Mouse (Mus musculus) heart, adult 2 months (tissue): ENCODE results near the gene Trpm3. TPM values are rescaled to one million over a fixed set of nuclear protein-coding genes. Genes with fewer than 3 reads are reported as not detected.
A peak's percentile ranks its signal among the peaks of the same experiment; 100 is the strongest.

Experiments
- DNase-seq, 2 experiments: peaks; one replicate each; pipeline ENCODE4 v3.0.0; 2021
- H3K27ac ChIP-seq: fragments of 200-600 bp; 2 replicates; pipeline ENCODE4 v1.8.1; 2022
- H3K27me3 ChIP-seq: fragments of 200-500 bp; 2 replicates; pipeline ENCODE4 v1.6.1; 2012; ENCODE audit warnings: mild to moderate bottlenecking, low read length, inconsistent platforms, mixed read lengths; ENCODE audit not compliant: control insufficient read depth, insufficient read depth
- H3K36me3 ChIP-seq: fragments of 200-500 bp; 2 replicates; pipeline ENCODE4 v1.6.1; 2012; ENCODE audit warnings: low read length, inconsistent platforms; ENCODE audit not compliant: control insufficient read depth, insufficient read depth
- H3K4me1 ChIP-seq: fragments of 200-500 bp; 2 replicates; pipeline ENCODE4 v1.6.1; 2011; ENCODE audit warnings: low read length; ENCODE audit not compliant: control insufficient read depth, insufficient read depth
- H3K4me3 ChIP-seq: fragments of 200-600 bp; 2 replicates; pipeline ENCODE4 v1.8.1; 2022
- H3K79me2 ChIP-seq: fragments of 200-500 bp; replicated peaks from 2 replicates; pipeline ENCODE4 v1.6.1; 2012; ENCODE audit warnings: mild to moderate bottlenecking, inconsistent platforms, low read length, moderate library complexity, mixed read lengths; ENCODE audit not compliant: control insufficient read depth, insufficient read depth
- H3K9ac ChIP-seq: fragments of 200-500 bp; 2 replicates; pipeline ENCODE4 v1.6.1; 2012; ENCODE audit warnings: low read depth, mild to moderate bottlenecking, control low read depth, inconsistent platforms, low read length, mixed read lengths
- CTCF ChIP-seq: fragments of 200-600 bp; IDR thresholded peaks from 2 replicates; pipeline ENCODE4 v1.8.1; 2022; ENCODE audit warnings: antibody characterized with exemption, mild to moderate bottlenecking, moderate library complexity
- EP300 ChIP-seq: fragments of 200-500 bp; IDR thresholded peaks from 2 replicates; pipeline ENCODE4 v1.6.1; 2011; ENCODE audit warnings: low read depth, low read length, control low read depth; ENCODE audit not compliant: insufficient read depth
- POLR2A ChIP-seq: fragments of 200-500 bp; IDR thresholded peaks from 2 replicates; pipeline ENCODE4 v1.6.1; 2011; ENCODE audit warnings: mild to moderate bottlenecking, low read depth, low read length, control low read depth; ENCODE audit not compliant: insufficient read depth
- WGBS: fragments of 180-500 bp; shearing (Covaris S2); methylation state at CpG from one replicate; pipeline ENCODE4 v1.1.7; 2018; 5-methylcytosine and 5-hydroxymethylcytosine counted together
- intact Hi-C: fragments of 180-260 bp; cut with DNase I; formaldehyde crosslinking; loops from one replicate; pipeline ENCODE4 v1.15.1; 2025
- polyA plus RNA-seq: library from polyadenylated mRNA; depleted of rRNA; stranded (reverse); fragments of >200 nt; gene quantifications from 2 replicates; pipeline ENCODE4 v1.2.3, GENCODE M21; 2012
- total RNA-seq, 2 experiments: library from RNA; stranded (reverse); gene quantifications; 2 replicates each; pipeline ENCODE4 v1.2.3; 2021

Trpm3 gene
- total and polyA plus RNA-seq, 3 experiments = 0.51 to 1.1 (median 0.81) TPM

- intact Hi-C loops = no loop called here
- peak; percentile 59 to 72 for DNase-seq
- Histone ChIP-seq H3K27ac (no peak overlapping the region), H3K27me3 (no peaks in the 10 kb centered on the region), H3K36me3 (peaks cover 3% of the 10 kb centered on the region; the same call in 1 of the 2 replicates), H3K9ac (no peak overlapping the region), H3K4me1 (no peaks in the 10 kb centered on the region; the same call in 1 of the 2 replicates), H3K4me3 (no peak overlapping the region), H3K79me2 (no peaks in the 10 kb centered on the region)
- TF ChIP-seq CTCF (no peak), EP300 (0 out of 2 replicates have a peak, but pooled peaks have one; percentile 52), POLR2A (no peak)
- 55% methylated on average over 7 of the region's 7 CpGs for WGBS
These were observed 763.0 kb downstream of the Trpm3 start for GRCm38 (mm10) chr19:22901892-22902291.

- Histone ChIP-seq H3K27me3 (no peaks in the 10 kb centered on the region), H3K79me2 (no peaks in the 10 kb centered on the region), H3K36me3 (peaks cover 3% of the 10 kb centered on the region; the same call in 1 of the 2 replicates), H3K4me1 (no peaks in the 10 kb centered on the region; the same call in 1 of the 2 replicates), H3K27ac (no peak overlapping the region), H3K4me3 (no peak overlapping the region), H3K9ac (no peak overlapping the region)
- over 99% methylated on average over 6 of the region's 6 CpGs for WGBS
- TF ChIP-seq EP300 (no peak), CTCF (no peak), POLR2A (no peak)
- no peak for DNase-seq
- intact Hi-C loops = no loop called here
These were observed 763.5 kb downstream of the Trpm3 start for GRCm38 (mm10) chr19:22902386-22902785.

GRCm38 (mm10) chr19:22905066-22905482 is 766.2 kb downstream of the Trpm3 start:
- 27% methylated on average over 11 of the region's 11 CpGs for WGBS
- H3K27me3 ChIP-seq = no peaks in the 10 kb centered on the region
- peak overlapping the region; percentile 83 for H3K27ac ChIP-seq
- no peak overlapping the region for H3K9ac ChIP-seq
- no peaks in the 10 kb centered on the region; the same call in 1 of the 2 replicates for H3K4me1 ChIP-seq
- H3K79me2 ChIP-seq = no peaks in the 10 kb centered on the region
- intact Hi-C loops = no loop called here
- peaks cover 3% of the 10 kb centered on the region; the same call in 1 of the 2 replicates for H3K36me3 ChIP-seq
- TF ChIP-seq POLR2A (0 out of 2 replicates have a peak, but pooled peaks have one; percentile 19), EP300 (no peak), CTCF (no peak)
- peak overlapping the region; percentile 30 for H3K4me3 ChIP-seq
- peak; percentile 65 for DNase-seq

GRCm38 (mm10) chr19:22910686-22911085 is 771.8 kb downstream of the Trpm3 start:
- H3K4me3 ChIP-seq = no peak overlapping the region
- TF ChIP-seq CTCF (no peak), EP300 (no peak), POLR2A (no peak)
- 65% methylated on average over 6 of the region's 6 CpGs for WGBS
- H3K9ac ChIP-seq = no peak overlapping the region
- intact Hi-C loops = loop anchor here (10.0 kb wide), 1 partner anchor 614 kb away; no protein-coding TSS in a partner anchor
- H3K79me2 ChIP-seq = no peaks in the 10 kb centered on the region
- peak overlapping the region; percentile 15; the same call in 1 of the 2 replicates for H3K27ac ChIP-seq
- DNase-seq = no peak
- H3K36me3 ChIP-seq = peaks cover 3% of the 10 kb centered on the region; the same call in 1 of the 2 replicates
- peaks cover 2% of the 10 kb centered on the region; the same call in 1 of the 2 replicates for H3K4me1 ChIP-seq
- H3K27me3 ChIP-seq = no peaks in the 10 kb centered on the region

DNA sequence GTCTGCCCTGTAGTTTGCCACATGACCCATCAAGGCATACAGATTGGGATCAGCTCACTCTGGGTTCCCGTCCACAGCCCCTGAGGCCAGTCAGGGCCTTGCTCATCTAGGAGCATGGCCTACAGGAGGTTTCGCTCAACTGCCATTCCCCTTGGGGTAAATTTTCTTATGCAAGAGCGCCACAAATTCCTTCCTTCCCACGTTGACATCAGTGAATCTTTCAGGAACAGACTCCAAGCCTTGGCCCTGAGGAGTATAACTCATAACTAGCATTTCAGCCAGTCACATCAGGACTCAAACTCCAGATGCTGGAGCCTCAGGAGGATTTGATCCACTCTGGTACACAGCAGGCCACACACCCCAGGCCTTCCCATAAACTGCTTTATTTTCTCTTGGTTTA is 774.1 kb downstream of the Trpm3 start:
- no peak for TF ChIP-seq CTCF
- no peak for TF ChIP-seq EP300
- no peak for TF ChIP-seq POLR2A
- Histone ChIP-seq H3K27me3 (no peaks in the 10 kb centered on the region), H3K79me2 (no peaks in the 10 kb centered on the region), H3K9ac (no peak overlapping the region), H3K4me1 (peaks cover 8% of the 10 kb centered on the region), H3K36me3 (no peaks in the 10 kb centered on the region), H3K4me3 (no peak overlapping the region), H3K27ac (no peak overlapping the region)
- DNase-seq = peak; percentile 34 to 41
- intact Hi-C loops = loop anchor here (10.0 kb wide), 1 partner anchor 612 kb away; no protein-coding TSS in a partner anchor
- 77% methylated on average over 4 of the region's 4 CpGs for WGBS
